Mouse (Mus musculus) retina, embryonic 14.5 days (tissue): ENCODE data around the gene Gpr22.

Experiments used
- DNase-seq: peaks from one replicate; pipeline ENCODE4 v3.0.0-alpha.2; 2015; ENCODE audit warnings: low spot score

Gene Gpr22

GRCm38 (mm10) chr12:31713600-31713999, at the start of gene Gpr22:
TSS of gene Gpr22 (minus strand) at chr12:31713947.
- DNase-seq: peak; percentile 30

GRCm38 (mm10) chr12:31755885-31756755, 42.4 kb upstream of the Gpr22 start:
- no peak for DNase-seq

GRCm38 (mm10) chr12:31754465-31754864, 40.7 kb upstream of the Gpr22 start:
- no peak for DNase-seq

- DNase-seq: no peak
Measured at GRCm38 (mm10) chr12:31749846-31750245, 36.1 kb upstream of the Gpr22 start.

- no peak for DNase-seq
Measured at GRCm38 (mm10) chr12:31747301-31747700, 33.6 kb upstream of the Gpr22 start.

GRCm38 (mm10) chr12:31734616-31735015, 20.9 kb upstream of the Gpr22 start:
- no peak for DNase-seq

GRCm38 (mm10) chr12:31730126-31730525, 16.4 kb upstream of the Gpr22 start:
- DNase-seq: no peak

- DNase-seq: no peak
Measured at GRCm38 (mm10) chr12:31726707-31727106, 13.0 kb upstream of the Gpr22 start.

- no peak for DNase-seq
Measured at GRCm38 (mm10) chr12:31725511-31726275, 11.9 kb upstream of the Gpr22 start.

- no peak for DNase-seq
Measured at GRCm38 (mm10) chr12:31724576-31724975, 10.8 kb upstream of the Gpr22 start.

GRCm38 (mm10) chr12:31719586-31720275, 6.0 kb upstream of the Gpr22 start:
- DNase-seq: peak; percentile 27

GRCm38 (mm10) chr12:31714070-31714469, 323 bp upstream of the Gpr22 start:
- no peak for DNase-seq

- no peak for DNase-seq
Measured at GRCm38 (mm10) chr12:31712727-31713126, 1.0 kb downstream of the Gpr22 start.

- peak; percentile 23 for DNase-seq
Measured at GRCm38 (mm10) chr12:31712233-31712632, 1.5 kb downstream of the Gpr22 start.

- no peak for DNase-seq
Measured at GRCm38 (mm10) chr12:31709665-31710064, 4.1 kb downstream of the Gpr22 start.

GRCm38 (mm10) chr12:31707531-31707930, 6.2 kb downstream of the Gpr22 start:
- DNase-seq: no peak

GRCm38 (mm10) chr12:31706168-31706567, 7.6 kb downstream of the Gpr22 start:
- DNase-seq: no peak

GRCm38 (mm10) chr12:31703904-31704303, 9.8 kb downstream of the Gpr22 start:
- no peak for DNase-seq

- no peak for DNase-seq
Measured at GRCm38 (mm10) chr12:31701411-31701810, 12.3 kb downstream of the Gpr22 start.

GRCm38 (mm10) chr12:31700623-31701347, 13.0 kb downstream of the Gpr22 start:
- no peak for DNase-seq

GRCm38 (mm10) chr12:31693278-31693677, 20.5 kb downstream of the Gpr22 start:
- DNase-seq: no peak

- no peak for DNase-seq
Measured at GRCm38 (mm10) chr12:31686679-31687078, 27.1 kb downstream of the Gpr22 start.
